Mouse (Mus musculus) forebrain, embryonic 13.5 days (tissue): ENCODE results near the gene Baz2b. TPM values are rescaled to one million over a fixed set of nuclear protein-coding genes. Genes with fewer than 3 reads are reported as not detected.

ENCODE experiments used
- ATAC-seq: fragments of 200-750 bp; cut with Nextera tagmentation; 2 replicates; pipeline ENCODE4 v1.8.0; 2017
- H3K27ac ChIP-seq: fragments of 300-500 bp; sonication (generic); 2 replicates; pipeline ENCODE4 v1.5.1; 2015; ENCODE audit warnings: inconsistent platforms, mild to moderate bottlenecking, moderate library complexity
- H3K27me3 ChIP-seq: fragments of 300-500 bp; sonication (generic); 2 replicates; pipeline ENCODE4 v1.6.1; 2015; ENCODE audit warnings: mild to moderate bottlenecking, inconsistent platforms
- H3K36me3 ChIP-seq: fragments of 300-500 bp; sonication (generic); 2 replicates; pipeline ENCODE4 v1.6.1; 2015; ENCODE audit warnings: mild to moderate bottlenecking, inconsistent platforms; ENCODE audit not compliant: poor library complexity, severe bottlenecking
- H3K4me1 ChIP-seq: fragments of 300-500 bp; sonication (generic); 2 replicates; pipeline ENCODE4 v1.6.1; 2015; ENCODE audit warnings: inconsistent platforms
- H3K4me2 ChIP-seq: fragments of 300-500 bp; sonication (generic); 2 replicates; pipeline ENCODE4 v1.6.1; 2015; ENCODE audit warnings: inconsistent platforms, mild to moderate bottlenecking, moderate library complexity
- H3K4me3 ChIP-seq: fragments of 300-500 bp; sonication (generic); 2 replicates; pipeline ENCODE4 v1.5.1; 2015; ENCODE audit warnings: mild to moderate bottlenecking, inconsistent platforms
- H3K9ac ChIP-seq: fragments of 300-500 bp; sonication (generic); 2 replicates; pipeline ENCODE4 v1.6.1; 2015; ENCODE audit warnings: mild to moderate bottlenecking, inconsistent platforms
- H3K9me3 ChIP-seq: fragments of 300-500 bp; sonication (generic); replicated peaks from 2 replicates; pipeline ENCODE4 v1.6.1; 2016; ENCODE audit warnings: inconsistent platforms
- WGBS: fragments of 180-500 bp; shearing (Covaris S2); methylation state at CpG from one replicate; pipeline ENCODE4 v1.1.7; 2015; 5-methylcytosine and 5-hydroxymethylcytosine counted together
- polyA plus RNA-seq: library from polyadenylated mRNA; unstranded; fragments of >200 nt; fragmentation: Nextera tagmentation; extraction: Ambion mirVana; gene quantifications from 2 replicates; pipeline ENCODE4 v1.2.1, GENCODE M21; 2015

The Baz2b gene
- polyA plus RNA-seq, 1 experiment from 2014 or later = 85.7 TPM

DNA sequence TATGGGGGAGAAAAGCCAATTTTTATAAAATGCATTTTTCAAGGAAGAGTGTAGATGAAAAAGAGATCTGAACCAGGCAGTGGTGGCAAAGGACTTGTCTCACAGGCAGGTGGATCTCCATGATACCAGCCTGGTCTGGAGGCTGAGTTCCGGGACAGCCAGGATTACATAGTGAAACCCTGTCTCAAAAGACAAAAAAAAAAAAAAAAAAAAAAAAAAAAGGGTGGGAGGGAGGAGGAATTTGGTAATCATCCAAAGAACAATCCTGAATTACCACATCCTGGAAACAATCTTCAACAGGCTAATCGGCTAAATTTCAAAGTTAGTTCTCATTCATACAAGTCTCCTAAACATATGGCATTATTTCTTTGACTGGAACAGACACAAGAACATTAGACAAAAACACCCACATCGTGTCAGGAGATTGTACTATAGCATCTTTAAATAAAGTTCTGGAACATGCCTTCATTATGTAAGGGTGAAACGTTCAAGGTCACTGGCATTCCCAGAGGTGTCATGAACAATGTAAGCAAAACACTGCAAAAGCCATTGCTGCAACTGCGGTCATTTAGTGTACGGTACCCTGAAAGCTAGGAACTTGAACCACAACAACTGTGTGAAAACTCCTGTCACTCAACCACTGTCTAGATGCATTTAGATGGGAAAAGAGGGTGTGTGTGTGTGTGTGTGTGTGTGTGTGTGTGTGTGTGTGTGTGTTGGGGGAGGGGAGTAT is 230.0 kb downstream of the Baz2b start:
- ATAC-seq = no peak
- WGBS = 50% methylated on average over 6 of the region's 6 CpGs
- peaks cover 22% of the 10 kb centered on the region for H3K36me3 ChIP-seq

DNA sequence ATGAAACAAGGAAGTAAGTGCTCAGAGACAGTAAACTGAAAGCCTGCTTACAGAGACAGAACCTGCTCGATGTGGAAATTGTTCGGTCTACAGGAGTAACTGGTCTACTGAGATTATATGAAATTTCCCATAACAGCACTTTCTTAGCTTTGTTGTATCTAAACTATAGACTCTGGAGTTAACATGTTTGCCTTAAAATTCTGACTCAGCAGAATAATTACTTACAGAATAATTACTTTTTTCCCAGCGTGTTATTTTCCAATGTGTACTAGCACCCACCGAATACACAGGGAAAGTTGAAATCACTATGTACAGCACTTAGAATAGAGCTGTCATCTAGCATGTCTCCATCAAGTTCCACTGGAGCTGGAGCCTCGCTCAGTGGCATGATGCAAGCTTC is 233.0 kb downstream of the Baz2b start:
- H3K9ac ChIP-seq = no peak overlapping the region
- ATAC-seq = no peak
- 93% methylated on average over 5 of the region's 5 CpGs for WGBS
- no peaks in the 10 kb centered on the region for H3K9me3 ChIP-seq
- H3K4me1 ChIP-seq = no peaks in the 10 kb centered on the region; the same call in 1 of the 2 replicates
- H3K4me3 ChIP-seq = no peak overlapping the region
- no peak overlapping the region for H3K27ac ChIP-seq
- H3K4me2 ChIP-seq = no peak overlapping the region
- H3K36me3 ChIP-seq = peaks cover 25% of the 10 kb centered on the region
- H3K27me3 ChIP-seq = no peaks in the 10 kb centered on the region

More for the DNA sequence above, 230.0 kb downstream of the Baz2b start:
- no peak overlapping the region for H3K9ac ChIP-seq
- no peak overlapping the region for H3K4me2 ChIP-seq
- H3K27me3 ChIP-seq = no peaks in the 10 kb centered on the region
- no peaks in the 10 kb centered on the region; the same call in 1 of the 2 replicates for H3K4me1 ChIP-seq
- H3K9me3 ChIP-seq = no peaks in the 10 kb centered on the region
- H3K27ac ChIP-seq = no peak overlapping the region
- H3K4me3 ChIP-seq = no peak overlapping the region

DNA sequence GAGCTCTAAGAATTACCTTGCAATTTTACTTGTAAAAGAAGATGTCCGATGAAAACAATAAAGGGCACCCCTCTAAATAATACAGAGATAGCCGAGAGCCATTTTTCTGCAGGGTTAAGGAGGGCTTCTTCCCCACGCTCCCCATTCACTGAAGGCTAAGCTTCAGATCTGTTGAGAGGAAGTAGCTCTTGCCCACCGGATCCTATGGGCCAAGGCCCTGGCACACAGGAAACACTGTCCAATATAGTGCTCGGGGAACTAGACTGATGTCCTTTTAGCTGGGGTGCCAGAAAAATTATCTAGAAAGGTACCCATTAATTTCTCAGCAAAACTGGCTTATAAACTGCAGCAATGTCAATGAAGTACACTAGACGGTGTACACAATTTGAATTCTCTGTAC is 233.9 kb downstream of the Baz2b start:
- no peak overlapping the region for H3K27ac ChIP-seq
- H3K4me1 ChIP-seq = no peaks in the 10 kb centered on the region; the same call in 1 of the 2 replicates
- 97% methylated on average over 6 of the region's 6 CpGs for WGBS
- no peak overlapping the region for H3K4me2 ChIP-seq
- H3K36me3 ChIP-seq = peaks cover 25% of the 10 kb centered on the region
- H3K4me3 ChIP-seq = no peak overlapping the region
- no peak overlapping the region for H3K9ac ChIP-seq
- no peaks in the 10 kb centered on the region for H3K9me3 ChIP-seq
- no peaks in the 10 kb centered on the region for H3K27me3 ChIP-seq
- ATAC-seq = no peak

DNA sequence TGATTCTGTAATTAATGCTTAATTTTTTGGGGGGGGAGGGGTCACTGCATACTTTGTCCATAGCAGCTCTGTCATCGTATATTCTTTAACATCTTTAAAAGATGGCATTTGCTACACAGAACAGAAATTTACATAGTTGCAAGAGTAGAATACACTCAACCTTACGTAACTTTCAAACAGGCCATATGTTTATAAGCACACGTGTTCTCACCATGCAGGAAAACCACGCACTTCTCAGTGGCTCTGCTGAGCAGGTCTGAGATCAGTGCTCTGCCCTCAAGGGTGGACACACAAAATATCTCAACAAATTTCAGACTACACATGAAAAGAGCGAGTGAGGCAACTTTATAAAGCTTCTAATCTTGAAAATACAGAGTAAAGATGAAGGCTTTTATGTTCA is 235.7 kb downstream of the Baz2b start:
- WGBS = 95% methylated on average over 5 of the region's 5 CpGs
- Histone ChIP-seq H3K36me3 (peaks cover 27% of the 10 kb centered on the region), H3K27ac (no peak overlapping the region), H3K4me2 (no peak overlapping the region), H3K9ac (no peak overlapping the region), H3K4me3 (no peak overlapping the region), H3K27me3 (no peaks in the 10 kb centered on the region), H3K4me1 (no peaks in the 10 kb centered on the region), H3K9me3 (no peaks in the 10 kb centered on the region)
- no peak for ATAC-seq

DNA sequence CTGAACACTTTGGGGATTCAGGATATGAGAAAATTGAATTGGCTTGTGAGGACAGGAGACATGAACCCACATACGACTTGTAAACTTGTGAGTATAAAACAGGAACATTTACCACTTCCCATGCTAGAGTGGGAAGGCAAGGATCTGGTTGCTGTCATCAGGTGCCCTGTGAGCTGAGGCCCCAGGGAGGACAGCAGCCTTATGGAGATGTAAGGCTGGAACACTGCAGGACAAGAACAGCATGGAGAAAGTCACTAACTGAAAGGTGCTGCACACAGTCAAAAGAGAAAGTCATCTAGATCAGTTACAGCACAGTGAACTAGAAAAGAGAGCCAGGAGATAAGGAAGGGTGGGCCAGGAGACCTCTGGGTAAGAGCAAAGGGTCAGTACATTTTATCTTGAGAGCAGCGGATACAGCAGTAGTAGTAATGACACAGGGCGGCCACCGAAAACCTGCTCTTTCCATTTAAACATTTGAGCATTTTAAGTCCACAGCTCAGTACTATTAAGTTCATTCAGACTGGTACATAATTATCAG is 236.5 kb downstream of the Baz2b start:
- Histone ChIP-seq H3K4me1 (no peaks in the 10 kb centered on the region), H3K27ac (no peak overlapping the region), H3K36me3 (peaks cover 35% of the 10 kb centered on the region), H3K4me2 (no peak overlapping the region), H3K9me3 (no peaks in the 10 kb centered on the region), H3K4me3 (no peak overlapping the region), H3K27me3 (no peaks in the 10 kb centered on the region), H3K9ac (no peak overlapping the region)
- 92% methylated on average over 4 of the region's 4 CpGs for WGBS
- no peak for ATAC-seq

GRCm38 (mm10) chr2:59970511-59970910 is 239.1 kb downstream of the Baz2b start:
- no peak overlapping the region; the same call in 1 of the 2 replicates for H3K27ac ChIP-seq
- ATAC-seq = peak; percentile 65
- H3K27me3 ChIP-seq = no peaks in the 10 kb centered on the region
- no peak overlapping the region for H3K9ac ChIP-seq
- no peak overlapping the region for H3K4me3 ChIP-seq
- H3K9me3 ChIP-seq = no peaks in the 10 kb centered on the region
- no peak overlapping the region for H3K4me2 ChIP-seq
- H3K36me3 ChIP-seq = peaks cover 36% of the 10 kb centered on the region
- H3K4me1 ChIP-seq = no peaks in the 10 kb centered on the region
- WGBS = 66% methylated on average over 9 of the region's 9 CpGs

- Histone ChIP-seq H3K36me3 (peaks cover 25% of the 10 kb centered on the region), H3K27me3 (no peaks in the 10 kb centered on the region), H3K4me3 (no peak overlapping the region), H3K4me1 (no peaks in the 10 kb centered on the region), H3K27ac (no peak overlapping the region), H3K9me3 (no peaks in the 10 kb centered on the region), H3K4me2 (no peak overlapping the region), H3K9ac (no peak overlapping the region)
- WGBS = 93% methylated on average over 10 of the region's 10 CpGs
- no peak for ATAC-seq
Observed at GRCm38 (mm10) chr2:59969099-59969498, 240.5 kb downstream of the Baz2b start.

GRCm38 (mm10) chr2:59968593-59968992 is 241.0 kb downstream of the Baz2b start:
- no peak overlapping the region; the same call in 1 of the 2 replicates for H3K9ac ChIP-seq
- 87% methylated on average over 7 of the region's 7 CpGs for WGBS
- no peak overlapping the region for H3K27ac ChIP-seq
- H3K4me1 ChIP-seq = no peaks in the 10 kb centered on the region
- peaks cover 25% of the 10 kb centered on the region for H3K36me3 ChIP-seq
- H3K4me3 ChIP-seq = no peak overlapping the region
- no peak overlapping the region for H3K4me2 ChIP-seq
- no peaks in the 10 kb centered on the region for H3K27me3 ChIP-seq
- no peaks in the 10 kb centered on the region for H3K9me3 ChIP-seq
- no peak for ATAC-seq

DNA sequence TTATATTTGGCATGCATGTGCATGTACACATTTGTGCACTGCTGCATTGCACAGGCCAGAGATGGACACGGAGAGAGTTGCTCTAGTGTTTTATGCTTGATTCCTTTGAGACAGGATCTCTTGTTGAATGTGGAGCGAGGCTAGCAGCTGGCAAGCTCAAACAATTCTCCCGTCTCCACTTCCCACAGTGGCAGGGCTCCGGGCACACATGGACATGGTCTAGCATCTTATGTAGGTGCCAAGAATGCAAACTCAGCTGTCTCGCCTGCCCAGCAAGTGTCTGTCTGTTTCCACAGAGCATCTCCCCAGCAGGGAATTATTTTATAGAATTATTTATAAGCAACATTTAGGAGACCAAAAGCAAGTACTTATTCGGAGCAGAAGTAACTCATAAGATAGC is 243.2 kb downstream of the Baz2b start:
- Histone ChIP-seq H3K4me1 (no peaks in the 10 kb centered on the region), H3K36me3 (peaks cover 38% of the 10 kb centered on the region), H3K27ac (no peak overlapping the region), H3K9me3 (no peaks in the 10 kb centered on the region), H3K4me3 (no peak overlapping the region), H3K9ac (no peak overlapping the region), H3K4me2 (no peak overlapping the region), H3K27me3 (no peaks in the 10 kb centered on the region)
- ATAC-seq = no peak
- WGBS = 88% methylated on average over 6 of the region's 6 CpGs

- Histone ChIP-seq H3K27ac (no peak overlapping the region), H3K27me3 (no peaks in the 10 kb centered on the region), H3K4me2 (no peak overlapping the region), H3K4me3 (no peak overlapping the region), H3K36me3 (peaks cover 44% of the 10 kb centered on the region), H3K4me1 (peaks cover 7% of the 10 kb centered on the region), H3K9ac (no peak overlapping the region), H3K9me3 (no peaks in the 10 kb centered on the region)
- WGBS = 67% methylated on average over 5 of the region's 5 CpGs
- no peak for ATAC-seq
Observed at GRCm38 (mm10) chr2:59963011-59963410, 246.6 kb downstream of the Baz2b start.

GRCm38 (mm10) chr2:59962579-59962978 is 247.1 kb downstream of the Baz2b start:
- Histone ChIP-seq H3K4me2 (no peak overlapping the region), H3K36me3 (peaks cover 43% of the 10 kb centered on the region), H3K4me3 (no peak overlapping the region), H3K27me3 (no peaks in the 10 kb centered on the region), H3K27ac (no peak overlapping the region), H3K9ac (no peak overlapping the region), H3K9me3 (no peaks in the 10 kb centered on the region), H3K4me1 (peaks cover 7% of the 10 kb centered on the region)
- WGBS = 92% methylated on average over 4 of the region's 4 CpGs
- no peak for ATAC-seq

DNA sequence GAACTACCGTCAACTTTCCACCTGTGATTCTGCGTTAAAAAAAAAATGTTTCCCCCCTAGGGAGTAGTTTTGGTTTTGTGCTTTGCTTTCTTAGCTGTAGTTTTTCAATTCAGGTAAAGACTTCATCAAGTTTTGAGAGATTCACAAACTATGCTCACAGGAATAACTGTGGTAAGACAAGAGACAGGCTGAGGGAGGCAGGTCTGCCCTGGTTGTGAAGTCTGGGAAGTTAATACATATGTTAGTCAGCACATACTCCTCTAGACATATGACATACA is 249.2 kb downstream of the Baz2b start:
- Histone ChIP-seq H3K9ac (no peak overlapping the region), H3K27me3 (no peaks in the 10 kb centered on the region), H3K9me3 (no peaks in the 10 kb centered on the region), H3K27ac (no peak overlapping the region), H3K4me3 (no peak overlapping the region), H3K36me3 (peaks cover 49% of the 10 kb centered on the region), H3K4me1 (peaks cover 7% of the 10 kb centered on the region), H3K4me2 (no peak overlapping the region)
- ATAC-seq = no peak
- 87% methylated on average over 2 of the region's 2 CpGs for WGBS
